Mouse (Mus musculus) olfactory bulb, adult 2 months (tissue): ENCODE measurements around the gene Tank.

Source experiments
- CTCF ChIP-seq: fragments of 200-500 bp; IDR thresholded peaks from 2 replicates; pipeline ENCODE4 v1.5.1; 2012; ENCODE audit warnings: low read depth, mild to moderate bottlenecking, low read length, moderate library complexity; ENCODE audit not compliant: insufficient read depth
- POLR2A ChIP-seq: fragments of 200-500 bp; IDR thresholded peaks from 2 replicates; pipeline ENCODE4 v1.6.1; 2012; ENCODE audit warnings: mild to moderate bottlenecking, low read depth, low read length, moderate library complexity; ENCODE audit not compliant: insufficient read depth

GRCm38 (mm10) chr2:61555825-61556224 lies 22.6 kb upstream of the Tank start:
- TF ChIP-seq CTCF (no peak), POLR2A (no peak)
